Mouse (Mus musculus): ENCODE measurements around the gene Akap2.

Akap2 gene

GRCm38 (mm10) chr4:57839343-57839742 is 121.9 kb downstream of the Akap2 start:
- no peak for DNase-seq (ENCODE audit: low spot score)

DNA sequence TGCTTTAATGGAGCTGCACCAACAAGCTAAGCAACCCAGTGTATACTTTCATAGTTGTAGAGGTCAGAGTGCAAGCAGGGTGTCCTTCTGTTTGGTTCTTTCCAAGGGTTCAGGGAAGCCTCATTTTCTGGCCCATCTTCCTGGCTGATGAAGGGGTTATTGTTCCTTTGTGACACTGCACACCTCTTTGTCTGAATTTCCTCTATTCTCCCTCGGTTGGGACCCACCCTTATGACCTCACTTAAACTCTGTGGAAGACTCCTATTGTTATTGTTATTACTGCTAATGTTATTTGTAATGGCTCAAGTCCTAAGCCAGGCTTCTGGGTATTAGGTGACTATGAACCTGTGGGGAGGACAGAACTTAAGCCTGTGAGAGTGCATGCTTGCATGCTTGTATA is 124.5 kb downstream of the Akap2 start:
- DNase-seq (ENCODE audit: low spot score) = no peak

DNA sequence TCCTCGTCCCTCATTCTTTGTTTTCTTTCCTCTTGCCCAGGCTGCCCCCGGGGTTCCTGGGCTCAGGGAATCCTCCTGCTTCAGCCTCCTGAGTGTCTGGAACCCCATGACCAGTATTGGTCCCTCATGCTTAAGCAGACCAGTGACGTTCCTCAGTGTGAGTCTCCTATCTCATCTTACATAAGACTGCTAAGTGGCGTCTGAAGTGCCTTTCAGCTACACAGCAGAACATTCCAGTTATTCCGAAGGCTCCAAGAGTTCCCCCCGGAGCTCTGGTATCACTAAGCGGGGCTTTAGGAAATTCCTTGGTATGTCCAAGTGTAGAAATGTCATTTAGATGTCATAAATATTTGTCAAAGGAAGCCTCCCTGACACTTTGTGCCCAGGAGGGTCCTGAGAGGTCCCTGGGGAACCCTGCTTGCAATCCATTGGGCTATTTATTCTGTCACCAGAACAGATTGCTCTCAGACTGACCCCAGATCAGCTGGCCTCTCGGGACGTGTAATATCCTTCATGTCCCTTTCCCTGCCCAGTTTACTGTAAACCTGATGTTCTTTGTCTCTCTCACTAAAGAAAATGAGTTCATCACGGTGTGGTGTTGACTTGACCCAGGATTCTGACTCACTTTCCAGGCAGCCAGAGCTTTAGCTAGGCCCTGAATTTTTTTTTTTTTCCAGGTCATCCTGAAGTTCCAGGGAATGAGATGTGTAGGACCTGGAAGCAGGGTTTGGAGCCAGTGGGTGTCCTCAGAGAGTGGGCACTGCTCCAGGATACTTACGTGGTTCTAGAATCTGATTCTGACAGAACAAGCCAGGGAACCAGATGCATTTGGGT is 125.2 kb downstream of the Akap2 start:
- no peak for DNase-seq (ENCODE audit: low spot score)

DNA sequence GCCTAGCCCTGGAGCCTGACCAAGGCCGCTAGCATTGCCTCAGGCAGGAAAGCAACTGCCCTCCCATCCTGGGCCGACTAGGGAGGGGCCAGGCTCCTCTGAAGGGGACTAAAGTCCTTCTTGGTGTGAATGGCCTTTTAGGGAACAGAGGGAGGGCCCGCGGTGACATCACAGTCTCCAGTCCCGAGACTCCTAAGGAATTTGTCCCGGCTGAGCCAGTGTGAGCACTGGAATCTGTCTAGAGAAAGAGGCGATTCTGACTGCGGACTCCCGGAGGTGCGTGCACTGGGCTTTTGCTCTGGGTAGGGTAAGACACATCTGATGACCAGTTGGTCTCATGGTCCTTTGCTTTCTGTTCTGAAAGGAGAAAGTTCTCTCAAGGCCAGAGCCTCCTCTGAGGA is 127.6 kb downstream of the Akap2 start:
- peak; percentile 21 for DNase-seq (ENCODE audit: low spot score)

DNA sequence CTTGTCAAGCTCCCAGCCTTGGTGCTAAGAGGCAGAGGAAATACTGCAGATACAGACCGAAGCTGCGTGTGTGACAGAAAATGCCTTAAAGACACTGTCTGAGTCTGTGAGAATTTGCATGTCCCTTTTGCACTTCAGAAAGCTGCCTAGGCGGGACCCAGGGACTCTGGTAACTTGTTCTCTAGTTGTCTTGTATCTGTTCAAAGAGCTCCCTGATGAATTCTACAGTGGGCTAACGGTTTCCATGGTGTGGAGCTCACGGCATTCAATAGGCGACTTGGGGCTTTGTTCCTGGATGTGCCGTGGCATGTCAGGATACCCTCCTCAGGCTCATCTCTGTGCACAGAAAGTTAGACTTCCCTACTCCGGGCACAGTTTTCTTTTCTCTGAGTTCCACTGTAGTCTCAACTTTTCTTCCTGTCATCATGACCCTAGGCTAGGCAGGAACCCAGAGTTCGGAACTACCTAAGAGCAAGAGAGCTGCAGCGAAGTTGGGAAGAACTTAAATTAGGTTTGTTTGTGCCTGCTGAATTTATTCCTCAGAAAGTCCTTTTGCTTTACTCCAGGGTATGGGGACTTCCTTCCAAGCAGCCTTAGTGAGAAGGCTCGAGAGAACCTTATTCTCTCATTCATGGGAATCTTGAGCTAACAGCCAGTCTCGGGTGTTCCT is 128.2 kb downstream of the Akap2 start:
- DNase-seq (ENCODE audit: low spot score) = no peak

DNA sequence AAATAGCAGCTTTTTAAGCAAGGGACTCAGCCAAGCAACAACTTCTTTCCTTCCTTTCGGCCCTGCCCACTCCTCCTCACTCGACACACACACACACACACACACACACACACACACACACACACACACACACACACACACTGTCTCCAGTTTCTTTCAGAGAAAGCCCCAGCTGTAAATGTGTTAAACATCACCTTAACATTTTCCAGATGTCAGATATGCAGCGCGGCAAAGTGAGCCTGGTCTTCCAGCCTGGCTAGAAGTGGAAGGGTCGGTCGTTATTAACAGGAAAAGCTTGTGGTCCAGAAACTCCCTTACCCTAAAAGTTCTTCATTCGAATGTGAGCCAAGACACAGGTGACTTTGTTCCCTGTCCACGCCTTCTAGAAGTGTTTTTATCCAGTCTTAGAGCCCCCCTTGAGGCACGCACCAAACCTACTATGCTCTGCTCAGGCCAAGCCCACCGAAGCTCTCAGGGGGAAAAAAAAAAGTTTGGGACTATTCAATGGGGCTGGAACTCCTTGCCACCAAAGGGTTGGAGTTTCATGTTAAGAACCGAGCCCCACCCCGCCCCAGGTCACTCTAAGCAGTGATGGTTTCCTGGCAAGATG is 129.0 kb downstream of the Akap2 start:
- DNase-seq (ENCODE audit: low spot score) = no peak

DNA sequence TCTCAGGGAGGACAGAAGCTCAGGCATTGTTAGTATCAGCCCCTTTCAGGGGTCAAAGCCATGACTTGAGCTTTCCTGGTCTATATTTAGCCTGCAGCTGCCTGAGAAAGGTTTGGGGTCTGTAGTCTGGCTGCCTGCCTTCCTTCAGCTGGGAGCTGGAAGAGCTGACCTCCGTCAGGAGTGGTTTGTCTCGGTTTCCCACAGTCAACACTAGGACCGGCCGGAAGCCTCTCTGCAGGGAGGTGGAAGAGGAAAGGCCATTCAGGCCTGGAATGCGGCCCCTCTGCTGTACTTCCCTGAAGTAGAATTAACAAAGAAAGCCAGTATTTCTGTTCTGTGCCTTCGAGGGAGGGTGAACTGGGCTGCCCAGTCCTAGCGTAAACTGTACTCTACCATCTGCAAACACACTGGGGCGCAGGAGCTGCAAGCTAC is 129.6 kb downstream of the Akap2 start:
- DNase-seq (ENCODE audit: low spot score) = no peak

DNA sequence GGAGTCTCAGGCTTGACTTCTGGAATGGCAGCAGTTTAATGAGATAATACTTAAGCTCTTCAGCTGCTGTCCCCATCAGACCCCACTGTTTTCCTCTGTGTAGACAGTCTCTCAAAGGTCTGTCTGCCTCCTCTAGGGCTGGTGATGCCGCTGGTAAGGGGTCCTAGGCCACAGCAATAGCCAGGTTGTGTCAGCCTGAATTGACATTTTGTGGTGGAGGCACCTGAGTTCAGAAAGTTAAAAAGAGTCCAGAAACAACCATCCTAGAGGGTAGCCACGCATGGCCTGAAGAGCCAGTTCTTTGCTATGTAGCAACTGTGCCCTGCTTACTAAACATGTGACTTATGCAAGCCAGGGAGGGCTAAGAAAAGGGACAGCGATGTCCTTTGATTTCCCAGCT is 130.2 kb downstream of the Akap2 start:
- DNase-seq (ENCODE audit: low spot score) = no peak

DNA sequence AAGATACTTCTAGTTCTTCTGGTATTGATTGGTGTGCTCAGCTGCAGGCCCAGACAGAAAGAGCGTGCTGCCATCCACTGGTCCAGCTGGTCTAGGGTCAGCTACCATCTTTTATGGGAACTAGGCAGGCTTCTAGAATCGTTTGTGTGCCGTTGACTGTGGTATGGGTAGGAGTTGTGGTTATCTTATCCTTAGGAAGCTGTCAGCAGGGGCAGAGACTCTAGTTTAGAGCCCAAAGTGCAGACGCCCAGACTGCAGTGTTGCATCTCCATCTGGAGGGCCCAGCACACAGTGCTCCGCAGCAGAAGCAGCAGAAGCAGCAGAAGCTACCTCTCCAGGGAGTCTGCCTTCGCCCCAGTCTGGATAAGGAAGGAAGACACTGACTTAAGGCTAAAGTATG is 132.0 kb downstream of the Akap2 start:
- DNase-seq (ENCODE audit: low spot score) = no peak

DNA sequence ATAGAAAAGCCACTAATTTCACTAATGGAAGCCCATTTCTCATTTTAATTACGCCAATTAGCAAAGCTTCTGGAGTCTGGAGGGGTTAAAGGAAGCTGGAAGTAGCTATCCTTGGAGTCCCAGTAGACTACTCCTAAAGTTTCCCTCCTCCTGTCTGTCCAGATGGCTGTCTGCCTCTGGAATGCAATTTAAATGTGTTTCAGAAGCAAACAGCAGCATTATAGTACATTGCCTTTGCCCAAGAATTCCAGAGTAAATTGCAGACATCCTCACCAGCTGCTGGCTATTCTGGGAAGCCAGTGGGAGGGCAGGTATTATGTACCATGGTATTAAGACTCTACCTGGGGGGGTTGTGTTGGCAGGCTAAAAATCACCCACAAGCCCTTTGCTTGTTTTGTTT is 134.3 kb downstream of the Akap2 start:
- DNase-seq (ENCODE audit: low spot score) = no peak

DNA sequence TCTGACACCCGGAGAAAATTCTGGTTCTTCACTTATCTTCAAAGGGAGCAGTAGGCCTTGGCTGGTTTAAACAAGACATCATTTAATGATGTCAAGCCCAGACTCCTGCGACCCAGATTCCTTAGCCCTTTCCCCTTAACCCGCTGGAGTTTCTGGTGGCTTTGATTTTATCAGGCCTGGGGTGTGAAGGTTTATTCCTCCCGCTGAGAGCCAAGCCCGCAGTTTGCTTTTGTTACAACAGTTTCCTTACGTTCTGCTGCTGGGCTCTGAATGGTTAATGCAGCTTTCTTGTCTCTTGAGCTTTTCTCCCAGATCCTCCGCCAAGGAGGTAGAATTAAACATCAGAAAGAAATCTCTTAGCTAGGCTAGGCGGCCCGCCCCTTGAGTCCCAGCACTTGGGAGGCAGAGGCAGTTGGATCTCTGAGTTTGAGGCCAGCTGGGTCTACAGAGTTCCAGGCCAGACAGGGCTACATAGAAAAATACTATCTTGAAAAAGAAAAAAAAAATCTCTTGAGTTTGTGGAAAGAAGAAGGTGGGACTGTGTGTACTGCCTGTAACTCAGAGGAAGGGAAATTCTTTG is 135.1 kb downstream of the Akap2 start:
- no peak for DNase-seq (ENCODE audit: low spot score)

- DNase-seq (ENCODE audit: low spot score) = no peak
Measured at GRCm38 (mm10) chr4:57854181-57854580, 136.7 kb downstream of the Akap2 start.

DNA sequence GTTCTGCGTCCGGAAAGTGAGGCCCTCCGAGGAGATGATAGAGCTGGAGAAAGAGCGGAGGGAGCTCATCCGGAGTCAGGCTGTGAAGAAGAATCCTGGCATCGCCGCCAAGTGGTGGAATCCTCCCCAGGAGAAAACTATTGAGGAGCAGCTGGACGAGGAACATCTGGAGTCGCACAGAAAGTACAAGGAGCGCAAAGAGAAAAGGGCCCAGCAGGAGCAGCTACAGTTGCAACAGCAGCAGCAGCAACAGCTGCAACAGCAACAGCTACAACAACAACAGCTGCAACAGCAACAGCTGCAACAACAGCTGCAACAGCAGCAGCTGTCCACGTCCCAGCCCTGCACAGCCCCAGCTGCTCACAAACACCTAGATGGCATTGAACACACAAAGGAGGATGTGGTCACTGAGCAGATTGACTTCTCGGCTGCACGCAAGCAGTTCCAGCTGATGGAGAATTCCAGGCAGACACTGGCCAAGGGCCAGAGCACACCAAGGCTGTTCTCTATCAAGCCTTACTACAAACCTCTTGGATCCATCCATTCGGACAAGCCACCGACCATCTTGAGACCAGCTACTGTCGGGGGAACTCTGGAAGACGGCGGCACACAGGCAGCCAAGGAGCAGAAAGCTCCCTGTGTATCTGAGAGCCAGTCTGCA is 138.0 kb downstream of the Akap2 start:
- DNase-seq (ENCODE audit: low spot score) = no peak

DNA sequence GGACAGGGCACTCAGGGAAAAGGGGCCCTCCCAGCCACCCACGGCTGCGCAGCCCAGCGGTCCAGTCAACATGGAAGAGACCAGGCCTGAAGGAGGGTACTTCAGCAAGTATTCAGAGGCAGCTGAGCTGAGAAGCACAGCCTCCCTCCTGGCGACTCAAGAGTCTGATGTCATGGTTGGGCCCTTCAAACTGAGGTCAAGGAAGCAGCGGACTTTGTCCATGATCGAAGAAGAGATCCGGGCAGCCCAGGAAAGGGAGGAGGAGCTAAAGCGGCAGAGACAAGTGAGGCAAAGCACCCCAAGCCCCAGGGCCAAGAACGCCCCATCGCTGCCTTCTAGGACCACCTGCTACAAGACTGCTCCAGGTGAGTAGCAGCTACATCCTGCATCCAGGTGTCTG is 139.2 kb downstream of the Akap2 start:
- no peak for DNase-seq (ENCODE audit: low spot score)

- no peak for DNase-seq (ENCODE audit: low spot score)
Measured at GRCm38 (mm10) chr4:57860204-57860611, 142.8 kb downstream of the Akap2 start.

GRCm38 (mm10) chr4:57861166-57861565 is 143.7 kb downstream of the Akap2 start:
- DNase-seq (ENCODE audit: low spot score) = no peak

GRCm38 (mm10) chr4:57861856-57862255 is 144.4 kb downstream of the Akap2 start:
- no peak for DNase-seq (ENCODE audit: low spot score)

DNA sequence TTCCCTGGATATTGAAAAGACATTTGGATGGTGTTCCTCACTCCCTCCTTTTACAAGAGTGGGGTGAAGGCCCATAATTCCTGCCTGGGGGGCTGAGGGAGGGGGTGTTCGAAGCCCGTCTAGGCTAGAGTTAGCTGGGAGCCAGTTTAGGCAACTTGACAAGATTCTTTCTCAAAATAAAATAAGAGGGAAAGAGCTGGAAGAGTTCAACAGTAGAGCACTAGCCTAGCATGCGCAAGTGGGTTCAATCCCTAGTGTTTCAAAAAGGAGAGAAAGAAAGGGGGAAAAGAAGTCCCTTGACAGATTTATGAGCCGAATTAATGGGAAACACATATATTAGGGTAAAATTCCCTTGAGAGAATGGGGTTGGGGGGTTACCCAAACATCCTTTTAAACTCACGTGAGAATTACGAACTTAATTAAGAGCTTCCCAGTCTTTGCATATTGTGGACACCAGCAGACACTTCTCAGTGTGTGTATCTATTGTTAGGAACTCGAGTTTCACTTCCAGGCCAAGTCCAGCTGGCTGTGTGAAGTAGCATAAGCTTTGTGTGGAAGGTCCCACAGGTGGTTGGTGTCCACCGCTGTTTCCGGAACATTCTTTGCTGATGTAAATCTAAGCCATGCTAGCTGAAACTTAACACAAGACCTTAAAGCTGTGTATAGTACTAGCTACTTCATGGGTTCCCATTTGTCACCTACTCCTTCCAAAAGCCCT is 145.0 kb downstream of the Akap2 start:
- no peak for DNase-seq (ENCODE audit: low spot score)

- DNase-seq (ENCODE audit: low spot score) = no peak
Measured at GRCm38 (mm10) chr4:57866088-57866487, 148.6 kb downstream of the Akap2 start.

DNA sequence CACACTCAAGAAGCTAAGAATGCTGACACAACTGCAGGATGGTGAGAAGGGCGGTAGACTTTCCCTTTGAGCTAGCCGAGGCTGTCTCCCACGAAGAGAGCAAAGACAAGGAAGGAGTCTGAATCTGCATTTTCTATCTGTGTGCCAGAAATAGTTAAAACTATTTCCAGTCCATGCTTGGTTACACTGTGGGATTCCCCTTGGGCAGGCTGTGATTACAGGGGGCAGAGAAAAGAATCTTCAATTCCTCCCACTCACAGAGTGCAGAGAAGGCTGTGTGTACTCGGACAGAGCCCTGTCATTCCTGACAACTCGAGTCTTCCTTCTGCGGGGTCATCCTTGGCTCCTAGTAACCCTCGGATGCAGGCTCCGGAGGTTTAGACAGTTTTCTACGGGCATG is 149.5 kb downstream of the Akap2 start:
- DNase-seq (ENCODE audit: low spot score) = no peak

DNA sequence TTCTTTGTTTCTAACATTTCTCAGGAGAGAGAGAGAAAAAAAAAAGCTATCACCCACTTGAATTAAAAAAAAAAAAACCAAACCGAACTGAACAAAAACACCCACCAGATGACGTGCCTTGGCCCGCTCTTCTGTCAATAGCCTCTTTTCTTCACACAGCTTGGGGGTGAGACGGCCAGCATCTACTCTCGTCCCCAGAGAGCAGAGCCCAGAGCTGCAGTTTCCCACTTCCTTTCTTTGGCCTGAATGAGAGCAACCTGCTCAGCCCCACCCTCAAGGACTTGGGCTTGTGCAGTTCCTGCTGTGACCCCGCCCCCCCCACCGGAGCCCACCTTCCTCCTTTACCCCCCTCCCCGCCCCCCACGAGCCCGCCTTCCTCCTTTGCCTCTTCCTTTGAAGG is 150.0 kb downstream of the Akap2 start:
- DNase-seq (ENCODE audit: low spot score) = no peak

DNA sequence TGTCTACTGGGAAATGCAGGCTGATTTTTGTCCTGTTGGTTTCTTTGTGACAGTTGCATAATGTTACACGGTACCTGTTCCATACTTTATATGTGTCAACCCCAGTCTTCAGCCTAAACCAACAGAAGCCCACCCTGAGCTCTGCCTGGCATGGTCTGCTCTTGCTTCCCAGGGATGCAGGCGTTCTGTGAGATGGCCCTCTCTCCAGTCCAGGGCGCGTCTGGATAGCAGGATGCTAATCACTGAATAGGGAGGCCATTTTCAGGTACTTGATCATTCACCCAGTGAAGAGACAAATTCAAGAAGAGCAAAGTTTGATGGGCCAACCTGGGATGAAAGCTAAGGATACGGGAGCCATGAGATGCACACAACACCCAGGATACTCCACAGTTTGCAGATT is 161.7 kb downstream of the Akap2 start:
- DNase-seq (ENCODE audit: low spot score) = no peak
